Mouse (Mus musculus) lung, embryonic 15.5 days (tissue): ENCODE measurements around the gene Wrnip1. TPM values are rescaled to one million over a fixed set of nuclear protein-coding genes. Genes with fewer than 3 reads are reported as not detected.

ENCODE experiments used
- ATAC-seq: fragments of 200-750 bp; cut with Nextera tagmentation; 2 replicates; pipeline ENCODE4 v1.8.0; 2017; ENCODE audit warnings: moderate number of reproducible peaks, borderline replicate concordance; ENCODE audit not compliant: low FRiP score, low TSS enrichment; ENCODE audit errors: extremely low read depth
- H3K27ac ChIP-seq: fragments of 300-500 bp; sonication (generic); 2 replicates; pipeline ENCODE4 v1.5.1; 2015; ENCODE audit warnings: moderate library complexity, mild to moderate bottlenecking, inconsistent platforms
- H3K27me3 ChIP-seq: fragments of 300-500 bp; sonication (generic); 2 replicates; pipeline ENCODE4 v1.6.1; 2015; ENCODE audit warnings: inconsistent platforms
- H3K36me3 ChIP-seq: fragments of 300-500 bp; sonication (generic); 2 replicates; pipeline ENCODE4 v1.6.1; 2015; ENCODE audit warnings: inconsistent platforms
- H3K4me1 ChIP-seq: fragments of 300-500 bp; sonication (generic); 2 replicates; pipeline ENCODE4 v1.6.1; 2015; ENCODE audit warnings: inconsistent platforms
- H3K4me2 ChIP-seq: fragments of 300-500 bp; sonication (generic); 2 replicates; pipeline ENCODE4 v1.6.1; 2015; ENCODE audit warnings: inconsistent platforms, mild to moderate bottlenecking, moderate library complexity
- H3K4me3 ChIP-seq: fragments of 300-500 bp; sonication (generic); 2 replicates; pipeline ENCODE4 v1.5.1; 2015; ENCODE audit warnings: mild to moderate bottlenecking, inconsistent platforms
- H3K9ac ChIP-seq: fragments of 300-500 bp; sonication (generic); 2 replicates; pipeline ENCODE4 v1.6.1; 2015; ENCODE audit warnings: inconsistent platforms
- H3K9me3 ChIP-seq: fragments of 300-500 bp; sonication (generic); 2 replicates; pipeline ENCODE4 v1.6.1; 2016; ENCODE audit warnings: inconsistent platforms
- WGBS: fragments of 180-500 bp; shearing (Covaris S2); methylation state at CpG from one replicate; pipeline ENCODE4 v1.1.7; 2015; 5-methylcytosine and 5-hydroxymethylcytosine counted together
- polyA plus RNA-seq: library from polyadenylated mRNA; unstranded; fragments of >200 nt; fragmentation: Nextera tagmentation; extraction: Ambion mirVana; gene quantifications from 2 replicates; pipeline ENCODE4 v1.2.1, GENCODE M21; 2015

Wrnip1 gene
- polyA plus RNA-seq, 1 experiment from 2014 or later = 29.9 TPM

DNA sequence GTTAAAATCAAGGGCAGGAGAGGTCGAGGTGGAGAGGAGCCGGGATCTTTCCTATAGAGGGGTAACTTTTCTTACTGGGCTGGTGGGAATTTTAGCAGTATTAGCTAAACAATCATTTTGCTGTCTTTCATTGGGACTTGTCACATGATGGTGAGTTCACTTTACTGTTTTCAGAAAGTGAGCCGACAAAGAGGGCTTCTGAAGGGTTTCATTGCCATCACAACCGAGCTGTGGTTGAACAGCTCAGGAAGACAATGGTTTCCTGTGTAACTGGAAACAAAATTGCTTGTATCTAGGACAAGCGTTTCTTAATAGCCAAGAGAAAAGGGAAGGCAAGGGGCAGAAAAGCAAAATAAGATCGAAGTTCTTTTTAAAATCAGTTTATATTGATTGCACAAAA, 31.4 kb downstream of the Wrnip1 start:
- WGBS = 65% methylated on average over 6 of the region's 6 CpGs

DNA sequence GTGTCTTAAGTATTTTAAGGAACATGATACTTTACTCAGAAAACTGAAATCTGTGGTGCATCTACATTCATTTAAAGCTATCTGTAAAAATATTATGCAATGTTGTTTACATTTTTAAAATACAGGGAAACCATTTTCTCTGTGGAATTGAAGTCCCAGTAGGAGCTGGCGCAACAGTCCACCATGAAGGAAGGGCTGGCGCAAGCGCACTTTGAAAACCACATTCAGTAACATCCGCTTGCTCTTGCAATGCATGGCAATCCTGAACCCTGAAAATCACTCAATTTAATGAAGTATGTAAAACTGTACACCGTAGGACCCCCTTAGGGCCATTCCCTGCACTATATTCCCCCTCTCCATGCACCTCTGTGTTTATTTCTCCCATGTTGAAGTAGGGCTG, 32.7 kb downstream of the Wrnip1 start:
- no peak for ATAC-seq
- WGBS = 88% methylated on average over 5 of the region's 5 CpGs
- Histone ChIP-seq H3K4me3 (no peak overlapping the region), H3K4me1 (no peaks in the 10 kb centered on the region), H3K9me3 (no peaks in the 10 kb centered on the region), H3K9ac (no peak overlapping the region), H3K4me2 (no peak overlapping the region), H3K36me3 (no peaks in the 10 kb centered on the region), H3K27me3 (no peaks in the 10 kb centered on the region), H3K27ac (no peak overlapping the region)

More for the DNA sequence above, 31.4 kb downstream of the Wrnip1 start:
- no peaks in the 10 kb centered on the region for H3K36me3 ChIP-seq
- no peak overlapping the region for H3K27ac ChIP-seq
- H3K4me3 ChIP-seq = no peak overlapping the region
- no peaks in the 10 kb centered on the region for H3K27me3 ChIP-seq
- no peak overlapping the region for H3K9ac ChIP-seq
- H3K4me1 ChIP-seq = no peaks in the 10 kb centered on the region
- H3K4me2 ChIP-seq = no peak overlapping the region
- no peak for ATAC-seq
- no peaks in the 10 kb centered on the region for H3K9me3 ChIP-seq

DNA sequence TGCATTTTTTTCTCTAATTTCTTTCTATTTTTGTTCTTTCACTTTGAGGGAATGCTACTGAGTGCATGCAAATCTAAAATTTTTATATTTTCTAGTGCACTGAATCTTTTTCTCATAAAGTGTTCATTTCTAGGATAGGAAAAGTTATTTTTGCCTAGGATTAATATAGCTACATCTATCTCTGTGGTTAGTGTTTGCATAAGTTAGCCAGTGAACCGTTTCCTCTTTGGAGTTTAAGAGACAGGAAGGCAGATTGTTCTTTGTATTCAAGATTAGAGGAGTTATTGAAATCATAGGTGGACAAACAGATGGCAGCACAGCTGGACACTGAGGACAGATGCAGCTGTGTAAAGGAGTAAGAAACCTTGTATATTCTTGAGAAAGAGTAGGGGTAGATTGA, 37.5 kb downstream of the Wrnip1 start:
- Histone ChIP-seq H3K4me2 (no peak overlapping the region), H3K4me1 (no peaks in the 10 kb centered on the region), H3K9me3 (no peaks in the 10 kb centered on the region), H3K36me3 (no peaks in the 10 kb centered on the region), H3K9ac (no peak overlapping the region), H3K27ac (no peak overlapping the region), H3K27me3 (no peaks in the 10 kb centered on the region), H3K4me3 (no peak overlapping the region)
- 23% methylated on average over 1 of the region's 1 CpGs for WGBS
- ATAC-seq = no peak

DNA sequence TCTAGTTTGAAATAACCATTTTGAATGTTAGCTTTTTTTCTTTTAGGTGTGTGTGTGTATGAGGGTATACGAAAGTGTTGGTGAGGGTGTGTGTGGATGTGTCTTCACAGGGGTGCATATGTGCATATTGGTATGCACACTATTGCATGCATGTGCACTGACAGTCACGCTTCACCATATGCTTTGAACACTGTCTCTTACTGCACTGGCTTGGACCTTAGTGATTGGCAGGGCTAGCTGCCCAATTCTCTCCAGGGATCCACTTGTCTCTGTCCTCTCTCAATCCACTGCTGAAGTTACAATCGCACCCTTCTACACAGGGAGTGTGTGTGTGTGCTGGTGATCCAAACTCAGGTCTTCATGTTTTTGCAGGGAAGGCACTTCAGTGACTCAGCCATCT, 39.5 kb downstream of the Wrnip1 start:
- 88% methylated on average over 3 of the region's 3 CpGs for WGBS
- H3K9me3 ChIP-seq = no peaks in the 10 kb centered on the region

DNA sequence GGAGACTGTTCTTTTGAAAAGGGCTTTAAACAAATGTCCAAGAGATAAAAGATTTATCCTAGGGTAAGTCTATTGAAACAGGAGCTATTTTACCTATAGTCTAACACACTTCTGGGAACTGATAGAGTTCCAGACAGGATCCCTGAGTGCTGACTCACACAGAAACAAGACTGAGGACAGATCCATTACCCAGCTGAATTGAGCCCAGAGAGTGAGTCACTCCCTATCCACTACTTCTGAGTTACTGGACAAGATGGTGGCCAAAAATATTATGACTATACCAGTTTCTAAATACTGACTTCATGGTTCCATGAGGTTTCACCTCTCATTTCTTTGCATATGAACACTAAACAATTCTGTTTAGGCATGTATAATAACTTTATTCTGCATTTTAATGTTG, 44.4 kb downstream of the Wrnip1 start:
- no peaks in the 10 kb centered on the region for H3K36me3 ChIP-seq
- no peak overlapping the region for H3K9ac ChIP-seq
- no peak for ATAC-seq

More for the DNA sequence above, 39.5 kb downstream of the Wrnip1 start:
- H3K27ac ChIP-seq = no peak overlapping the region
- no peaks in the 10 kb centered on the region for H3K36me3 ChIP-seq
- H3K9ac ChIP-seq = no peak overlapping the region
- H3K4me1 ChIP-seq = no peaks in the 10 kb centered on the region
- no peaks in the 10 kb centered on the region for H3K27me3 ChIP-seq
- ATAC-seq = no peak
- no peak overlapping the region for H3K4me2 ChIP-seq
- H3K4me3 ChIP-seq = no peak overlapping the region

DNA sequence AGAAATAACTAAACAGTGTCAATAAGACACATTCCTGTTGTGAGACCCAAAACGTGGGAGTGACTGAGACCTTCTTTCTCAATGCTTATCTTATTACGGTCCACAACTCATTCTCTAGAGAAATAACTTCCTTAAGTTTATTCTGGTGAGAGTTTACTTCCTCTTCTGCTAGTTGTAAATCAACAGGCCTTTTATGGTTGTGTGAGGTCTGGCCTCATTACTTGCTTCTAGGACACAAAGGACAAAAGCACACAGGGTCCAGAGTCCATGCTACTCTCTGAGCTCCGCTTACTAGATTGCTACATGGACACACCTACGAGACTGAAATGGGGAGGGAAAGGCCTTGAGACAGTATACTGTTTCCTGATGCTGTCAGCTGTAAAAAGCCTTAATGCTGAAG, 47.3 kb downstream of the Wrnip1 start:
- Histone ChIP-seq H3K4me1 (peaks cover 20% of the 10 kb centered on the region; the same call in 1 of the 2 replicates), H3K4me3 (no peak overlapping the region), H3K9ac (no peak overlapping the region), H3K9me3 (no peaks in the 10 kb centered on the region), H3K27ac (no peak overlapping the region), H3K4me2 (no peak overlapping the region), H3K36me3 (no peaks in the 10 kb centered on the region), H3K27me3 (no peaks in the 10 kb centered on the region)
- 44% methylated on average over 4 of the region's 4 CpGs for WGBS
- no peak for ATAC-seq

More for the DNA sequence above, 44.4 kb downstream of the Wrnip1 start:
- H3K4me2 ChIP-seq = no peak overlapping the region
- no peaks in the 10 kb centered on the region for H3K27me3 ChIP-seq
- H3K27ac ChIP-seq = no peak overlapping the region
- H3K4me1 ChIP-seq = peaks cover 16% of the 10 kb centered on the region; the same call in 1 of the 2 replicates
- no peak overlapping the region for H3K4me3 ChIP-seq
- no peaks in the 10 kb centered on the region for H3K9me3 ChIP-seq

DNA sequence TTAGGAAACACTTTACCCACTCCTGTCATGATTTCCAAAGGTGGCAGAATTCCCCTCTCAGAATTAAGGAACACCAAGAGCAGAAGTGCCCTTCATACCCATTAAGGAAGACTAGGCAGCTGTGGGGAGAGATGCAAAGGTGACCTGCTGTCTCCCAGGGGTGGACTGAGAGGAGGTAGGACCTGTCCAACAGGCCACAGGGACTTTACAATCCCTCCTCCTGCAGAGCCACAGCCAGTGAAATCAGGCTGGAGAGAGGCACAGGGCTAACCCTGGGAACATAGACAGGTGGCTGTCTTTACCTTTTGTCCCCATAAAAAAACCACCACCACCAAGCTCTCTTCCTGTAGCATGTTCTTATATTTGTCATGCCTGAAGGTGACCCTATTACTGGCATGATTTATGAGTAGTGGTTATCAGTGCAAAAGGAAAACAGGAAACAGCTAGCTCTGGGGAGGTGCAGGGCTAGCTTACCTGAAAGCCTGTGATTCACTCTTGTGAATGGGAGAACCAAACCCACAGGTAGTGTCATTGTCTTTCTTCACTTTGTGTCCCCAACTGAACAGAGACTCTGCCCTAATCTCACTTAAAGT, 47.8 kb downstream of the Wrnip1 start:
- Histone ChIP-seq H3K9me3 (no peaks in the 10 kb centered on the region), H3K27me3 (no peaks in the 10 kb centered on the region), H3K4me2 (no peak overlapping the region), H3K4me1 (peaks cover 20% of the 10 kb centered on the region; the same call in 1 of the 2 replicates), H3K4me3 (no peak overlapping the region), H3K9ac (no peak overlapping the region), H3K27ac (no peak overlapping the region), H3K36me3 (no peaks in the 10 kb centered on the region)
- no peak for ATAC-seq

DNA sequence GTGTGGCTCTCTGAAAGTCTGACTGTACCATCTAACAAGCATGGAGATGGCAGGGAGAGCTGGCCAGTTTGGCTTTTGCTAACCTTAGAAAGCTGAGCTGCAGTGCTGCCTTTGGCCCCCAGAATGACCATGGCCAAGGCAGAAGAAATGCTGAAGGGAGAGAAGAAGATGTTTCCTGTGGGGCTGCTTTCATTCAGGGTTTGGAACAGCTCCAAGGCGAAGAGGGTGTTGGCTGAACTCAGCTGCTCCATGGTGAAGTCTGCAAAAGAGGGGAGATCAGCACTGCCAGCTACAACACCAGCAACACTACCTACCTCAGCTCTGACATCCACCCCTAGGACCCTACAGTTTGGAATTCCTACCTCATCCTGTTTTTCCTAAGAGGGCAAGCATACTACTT, 48.3 kb downstream of the Wrnip1 start:
- no peak for ATAC-seq
- Histone ChIP-seq H3K27me3 (no peaks in the 10 kb centered on the region), H3K4me2 (no peak overlapping the region), H3K4me3 (no peak overlapping the region), H3K9me3 (no peaks in the 10 kb centered on the region), H3K36me3 (no peaks in the 10 kb centered on the region), H3K4me1 (peaks cover 20% of the 10 kb centered on the region; the same call in 1 of the 2 replicates), H3K27ac (no peak overlapping the region), H3K9ac (no peak overlapping the region)
- 69% methylated on average over 1 of the region's 1 CpGs for WGBS

DNA sequence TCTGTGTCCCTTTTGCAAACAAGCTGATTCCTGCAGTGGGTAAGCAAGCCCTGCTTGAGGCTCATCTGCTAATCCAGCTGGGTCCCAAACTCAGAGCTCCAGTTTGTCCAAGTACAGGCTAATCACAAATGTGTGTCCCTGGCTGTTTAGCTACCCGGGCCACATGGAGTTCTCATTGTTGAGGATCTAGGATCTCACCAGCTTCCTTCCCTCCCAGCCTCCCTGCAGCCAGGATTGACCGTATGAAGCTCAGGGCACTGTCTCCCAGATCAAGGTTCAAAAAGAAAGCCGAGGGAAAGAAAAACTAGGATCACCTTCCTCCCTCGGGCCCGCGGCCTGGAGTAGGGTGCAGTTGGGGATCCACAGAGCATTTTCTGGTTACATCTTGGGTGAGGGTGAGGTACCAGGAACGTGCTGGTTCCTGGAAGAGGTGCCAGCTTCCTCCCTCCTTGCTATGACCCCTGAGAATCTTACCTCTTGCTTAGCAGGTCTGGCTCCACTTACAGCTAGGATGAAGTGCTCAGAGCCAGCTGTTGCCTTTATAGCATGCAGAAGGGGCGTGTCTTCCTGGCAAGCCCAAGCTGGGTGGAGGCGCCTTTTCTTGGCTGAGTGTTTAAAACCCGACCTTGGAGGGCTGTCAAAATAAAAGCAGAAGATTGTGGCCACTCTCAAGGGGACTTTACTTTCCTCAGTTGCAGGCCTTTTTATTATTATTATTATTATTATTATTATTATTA, 49.0 kb downstream of the Wrnip1 start, which contains the start of gene Serpinb1a:
TSS of gene Serpinb1a (minus strand) at position 518 of the 737 bp plus-strand sequence.
- ATAC-seq = peak; percentile 79; the same call in 1 of the 2 replicates
- WGBS = 44% methylated on average over 10 of the region's 10 CpGs

DNA sequence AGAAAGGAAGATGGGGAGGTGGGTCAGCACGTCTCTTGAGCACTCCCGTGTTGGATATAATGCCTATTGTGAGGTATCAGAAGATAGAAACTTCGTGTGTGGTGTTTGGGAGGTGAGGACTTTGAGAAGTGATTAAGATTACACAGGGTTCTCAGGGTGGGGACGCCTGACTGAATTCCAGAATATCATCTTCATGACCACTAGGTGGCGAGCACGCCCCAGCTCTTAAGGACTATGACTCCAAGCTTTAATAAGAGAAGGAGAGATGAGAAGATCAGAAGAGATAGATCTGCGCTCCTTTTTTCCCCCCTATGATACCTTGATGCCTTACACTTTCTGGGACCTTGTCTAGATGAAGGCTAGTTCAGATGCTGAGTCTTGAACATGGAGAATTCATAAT, 50.1 kb downstream of the Wrnip1 start:
- Histone ChIP-seq H3K4me2 (no peak overlapping the region), H3K27ac (no peak overlapping the region), H3K9ac (no peak overlapping the region), H3K4me1 (peaks cover 20% of the 10 kb centered on the region; the same call in 1 of the 2 replicates), H3K9me3 (no peaks in the 10 kb centered on the region), H3K4me3 (no peak overlapping the region), H3K27me3 (no peaks in the 10 kb centered on the region), H3K36me3 (no peaks in the 10 kb centered on the region)
- no peak for ATAC-seq
- 11% methylated on average over 7 of the region's 7 CpGs for WGBS

More for the DNA sequence above, 49.0 kb downstream of the Wrnip1 start, which contains the start of gene Serpinb1a:
- Histone ChIP-seq H3K9ac (no peak within 1 kb of the TSS), H3K27me3 (no peaks in the 10 kb centered on the region), H3K4me2 (no peak within 1 kb of the TSS), H3K27ac (no peak within 1 kb of the TSS), H3K4me3 (no peak within 1 kb of the TSS), H3K36me3 (no peaks in the 10 kb centered on the region), H3K9me3 (no peaks in the 10 kb centered on the region), H3K4me1 (peaks cover 20% of the 10 kb centered on the region; the same call in 1 of the 2 replicates)

DNA sequence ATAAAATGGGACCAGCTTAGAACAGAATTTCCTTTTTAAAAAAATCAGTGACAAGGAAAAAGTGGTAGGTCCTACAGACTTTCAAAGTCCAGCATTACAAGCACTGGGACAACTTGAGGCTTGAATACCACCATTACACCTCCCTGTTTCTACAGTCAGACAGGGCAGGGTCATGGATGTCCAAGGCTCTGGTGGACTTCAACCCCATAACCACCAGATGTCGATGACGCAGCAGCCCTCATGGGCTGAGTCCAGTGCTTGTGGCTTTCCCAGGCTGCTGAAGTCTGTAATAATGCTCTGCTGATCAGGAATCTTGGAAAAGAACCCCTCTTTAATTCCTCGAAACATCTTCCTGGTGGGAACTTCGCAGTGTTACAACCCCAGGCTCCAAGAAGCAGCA, 50.7 kb downstream of the Wrnip1 start:
- WGBS = 91% methylated on average over 4 of the region's 4 CpGs
- no peak overlapping the region for H3K9ac ChIP-seq
- ATAC-seq = no peak
- H3K36me3 ChIP-seq = no peaks in the 10 kb centered on the region
- H3K27ac ChIP-seq = no peak overlapping the region
- H3K27me3 ChIP-seq = no peaks in the 10 kb centered on the region
- no peaks in the 10 kb centered on the region for H3K9me3 ChIP-seq
- H3K4me3 ChIP-seq = no peak overlapping the region
- H3K4me1 ChIP-seq = peaks cover 20% of the 10 kb centered on the region; the same call in 1 of the 2 replicates
- H3K4me2 ChIP-seq = no peak overlapping the region

DNA sequence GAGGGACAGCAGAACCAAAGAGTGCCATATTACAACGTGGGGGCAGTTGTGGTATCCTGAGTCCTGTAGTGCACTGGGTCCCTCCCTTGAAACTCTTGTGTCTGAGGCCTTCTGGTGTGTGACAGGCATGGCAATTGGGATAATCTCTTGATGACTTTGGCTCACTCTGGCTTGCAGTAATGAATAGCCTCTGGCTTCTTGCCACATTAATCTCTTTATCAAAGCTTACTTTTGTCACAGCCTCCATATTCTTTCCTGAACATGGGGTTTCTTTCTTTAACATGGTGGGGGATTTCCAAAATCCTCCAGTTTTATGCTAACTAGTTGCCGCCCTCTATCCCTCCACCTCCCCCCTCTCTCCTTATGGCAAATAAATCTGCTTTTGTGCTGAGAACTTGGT, 51.2 kb downstream of the Wrnip1 start:
- WGBS = 65% methylated on average over 2 of the region's 2 CpGs
- Histone ChIP-seq H3K27ac (no peak overlapping the region), H3K4me3 (no peak overlapping the region), H3K27me3 (no peaks in the 10 kb centered on the region), H3K9ac (no peak overlapping the region), H3K9me3 (no peaks in the 10 kb centered on the region), H3K4me2 (no peak overlapping the region), H3K4me1 (peaks cover 20% of the 10 kb centered on the region; the same call in 1 of the 2 replicates), H3K36me3 (no peaks in the 10 kb centered on the region)
- no peak for ATAC-seq
